Mouse (Mus musculus): ENCODE data around the gene Pcna. TPM values are rescaled to one million over a fixed set of nuclear protein-coding genes. Genes with fewer than 3 reads are reported as not detected.
"Not testable (repeated sequence)": the region's sequence is repeated elsewhere in the genome, so short reads cannot be mapped to it uniquely, and the experiment has no call there.

The Pcna gene
- polyA plus RNA-seq, 1 experiment from 2014 or later, result 339 TPM

GRCm38 (mm10) chr2:132253603-132254002, 489 bp upstream of the Pcna start:
- no peak for ATAC-seq (ENCODE audit: insufficient read depth)

DNA sequence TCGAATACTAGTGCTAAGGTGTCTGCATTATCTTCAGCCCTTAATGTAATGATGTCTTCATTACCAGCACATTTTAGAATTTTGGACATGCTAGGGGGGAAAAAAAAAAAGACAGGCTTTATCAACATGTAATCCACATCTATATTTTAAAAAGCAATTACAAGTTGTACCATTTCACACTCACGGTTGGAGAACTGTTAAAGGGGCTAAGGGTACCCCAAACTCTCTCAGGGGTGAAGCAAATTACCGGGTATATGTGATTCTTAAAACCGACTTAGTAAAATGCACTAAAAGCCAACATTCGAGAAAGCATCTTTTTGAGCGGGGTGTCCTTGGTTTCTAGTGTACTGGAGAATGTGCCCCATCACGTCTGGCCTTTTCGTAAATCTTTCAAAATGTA, 1.2 kb downstream of the Pcna start:
- WGBS, result 4% methylated on average over 8 of the region's 8 CpGs
- H3K36me3 ChIP-seq (ENCODE audit: insufficient read depth), result peaks cover 34% of the 10 kb centered on the region
- H3K9me3 ChIP-seq (ENCODE audit: low read depth, low read length), result no peaks in the 10 kb centered on the region
- H3K27me3 ChIP-seq (ENCODE audit: insufficient read depth, low read length), result no peaks in the 10 kb centered on the region
- ATAC-seq (ENCODE audit: insufficient read depth), result no peak
- H3K27ac ChIP-seq (ENCODE audit: low read depth), result peak overlapping the region; percentile 91
- DNase-seq, result no peak
- peak overlapping the region; percentile 74 for H3K4me2 ChIP-seq
- peak overlapping the region; percentile 67 for H3K4me3 ChIP-seq (ENCODE audit: low read depth, low read length)
- TF ChIP-seq CTCF (IDR thresholded peaks at IDR 0.05; ENCODE audit: low read depth), result no peak
- peak overlapping the region; percentile 81 for H3K9ac ChIP-seq
- H3K4me1 ChIP-seq (ENCODE audit: insufficient read depth), result peaks cover 8% of the 10 kb centered on the region

More at GRCm38 (mm10) chr2:132253603-132254002, 489 bp upstream of the Pcna start:
- WGBS, result under 1% methylated on average over 7 of the region's 7 CpGs
- Histone ChIP-seq H3K4me1 (ENCODE audit: insufficient read depth) (peaks cover 8% of the 10 kb centered on the region), H3K27me3 (ENCODE audit: insufficient read depth, low read length) (no peaks in the 10 kb centered on the region), H3K9ac (peak overlapping the region; percentile 57), H3K36me3 (ENCODE audit: insufficient read depth) (peaks cover 25% of the 10 kb centered on the region), H3K27ac (ENCODE audit: low read depth) (peak overlapping the region; percentile 91), H3K4me3 (ENCODE audit: low read depth, low read length) (peak overlapping the region; percentile 67), H3K9me3 (ENCODE audit: low read depth, low read length) (no peaks in the 10 kb centered on the region), H3K4me2 (peak overlapping the region; percentile 67)
- no peak for TF ChIP-seq CTCF (IDR thresholded peaks at IDR 0.05; ENCODE audit: low read depth)
- peak; percentile 17 for DNase-seq

- peak within 1 kb of the TSS; percentile 58 for H3K4me3 ChIP-seq (ENCODE audit: low read depth, low read length)
- H3K4me2 ChIP-seq, result peak within 1 kb of the TSS; percentile 84
- peaks cover 8% of the 10 kb centered on the region; the same call in 1 of the 2 replicates for H3K4me1 ChIP-seq (ENCODE audit: insufficient read depth)
- no peaks in the 10 kb centered on the region for H3K27me3 ChIP-seq (ENCODE audit: insufficient read depth, low read length)
- peak; percentile 43; the same call in 1 of the 2 replicates for TF ChIP-seq CTCF (IDR thresholded peaks at IDR 0.05; ENCODE audit: low read depth)
- WGBS, result 5% methylated on average over 50 of the region's 50 CpGs
- no peaks in the 10 kb centered on the region for H3K9me3 ChIP-seq (ENCODE audit: low read depth, low read length)
- peaks cover 53% of the 10 kb centered on the region for H3K36me3 ChIP-seq (ENCODE audit: insufficient read depth)
- H3K27ac ChIP-seq (ENCODE audit: low read depth), result peak within 1 kb of the TSS; percentile 90
- ATAC-seq (ENCODE audit: insufficient read depth) (peak; percentile 91), DNase-seq (peak; percentile 99)
- peak within 1 kb of the TSS; percentile 79 for H3K9ac ChIP-seq
These were observed 5.4 kb downstream of the Pcna start, which contains the start of gene Tmem230 for GRCm38 (mm10) chr2:132247539-132248313. Gene Tmem230 (minus strand): TSS chr2:132247807.

DNA sequence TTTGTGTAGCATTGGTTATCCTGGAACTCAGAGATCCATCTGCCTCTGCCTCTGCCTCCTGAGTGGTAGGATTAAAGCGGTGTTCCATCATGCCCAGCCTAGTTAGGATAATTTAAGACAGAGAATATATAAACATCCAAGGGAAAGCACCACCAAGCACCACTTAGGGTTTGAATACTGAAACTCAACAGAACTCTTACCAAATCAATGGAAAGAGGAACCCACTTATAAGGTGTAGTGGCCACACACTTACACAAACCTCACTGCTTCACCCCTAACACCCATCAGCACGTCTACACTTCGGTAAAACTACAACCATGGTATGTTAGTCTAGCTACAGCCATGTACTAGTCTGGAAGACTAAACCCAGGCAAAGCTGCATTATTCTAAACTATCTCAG, 9.7 kb downstream of the Pcna start:
- H3K27me3 ChIP-seq (ENCODE audit: insufficient read depth, low read length), result no peaks in the 10 kb centered on the region
- H3K9me3 ChIP-seq (ENCODE audit: low read depth, low read length), result no peaks in the 10 kb centered on the region
- no peak for TF ChIP-seq CTCF (IDR thresholded peaks at IDR 0.05; ENCODE audit: low read depth)
- no peak overlapping the region for H3K4me3 ChIP-seq (ENCODE audit: low read depth, low read length)
- WGBS, result 92% methylated on average over 3 of the region's 3 CpGs
- no peak overlapping the region for H3K27ac ChIP-seq (ENCODE audit: low read depth)
- H3K4me1 ChIP-seq (ENCODE audit: insufficient read depth), result no peaks in the 10 kb centered on the region
- ATAC-seq (ENCODE audit: insufficient read depth) (no peak), DNase-seq (no peak)
- peaks cover 28% of the 10 kb centered on the region for H3K36me3 ChIP-seq (ENCODE audit: insufficient read depth)
- no peak overlapping the region for H3K4me2 ChIP-seq
- no peak overlapping the region for H3K9ac ChIP-seq

DNA sequence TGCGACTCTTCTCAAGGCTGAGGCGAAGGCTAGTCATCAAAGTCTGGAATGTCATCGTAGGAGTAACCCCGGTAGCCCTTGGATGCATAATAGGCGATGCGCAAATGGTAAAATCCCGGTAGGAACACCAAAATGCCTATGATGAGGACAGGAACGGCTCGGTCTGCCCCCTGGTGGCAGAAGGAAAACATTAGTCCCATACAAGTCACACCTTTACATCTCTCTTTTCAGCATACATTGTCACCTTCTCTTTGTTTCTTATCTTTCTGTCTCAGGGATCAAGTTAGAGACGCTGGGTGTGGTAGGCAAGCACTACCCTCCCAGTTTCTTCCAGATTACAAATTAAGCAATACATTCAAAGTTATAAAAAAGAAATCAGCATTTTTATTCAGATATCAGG, 12.7 kb downstream of the Pcna start:
- H3K4me2 ChIP-seq; H3K4me1 ChIP-seq (ENCODE audit: insufficient read depth); H3K27me3 ChIP-seq (ENCODE audit: insufficient read depth, low read length); H3K9ac ChIP-seq; H3K27ac ChIP-seq (ENCODE audit: low read depth); H3K4me3 ChIP-seq (ENCODE audit: low read depth, low read length); H3K9me3 ChIP-seq (ENCODE audit: low read depth, low read length): not testable (repeated sequence)
- WGBS, result 11% methylated on average over 8 of the region's 10 CpGs
- peaks cover 22% of the 10 kb centered on the region for H3K36me3 ChIP-seq (ENCODE audit: insufficient read depth)
- ATAC-seq (ENCODE audit: insufficient read depth), result peak; percentile 55; the same call in 1 of the 2 replicates
- DNase-seq, result peak; percentile 77
- peak; percentile 67 for TF ChIP-seq CTCF (IDR thresholded peaks at IDR 0.05; ENCODE audit: low read depth)

GRCm38 (mm10) chr2:132239434-132239833, 13.7 kb downstream of the Pcna start:
- peaks cover 17% of the 10 kb centered on the region for H3K36me3 ChIP-seq (ENCODE audit: insufficient read depth)
- H3K4me2 ChIP-seq; DNase-seq; H3K27ac ChIP-seq (ENCODE audit: low read depth); H3K27me3 ChIP-seq (ENCODE audit: insufficient read depth, low read length); H3K4me1 ChIP-seq (ENCODE audit: insufficient read depth); H3K9ac ChIP-seq; H3K4me3 ChIP-seq (ENCODE audit: low read depth, low read length); H3K9me3 ChIP-seq (ENCODE audit: low read depth, low read length); ATAC-seq (ENCODE audit: insufficient read depth): not testable (repeated sequence)
- WGBS, result 83% methylated on average over 3 of the region's 3 CpGs

DNA sequence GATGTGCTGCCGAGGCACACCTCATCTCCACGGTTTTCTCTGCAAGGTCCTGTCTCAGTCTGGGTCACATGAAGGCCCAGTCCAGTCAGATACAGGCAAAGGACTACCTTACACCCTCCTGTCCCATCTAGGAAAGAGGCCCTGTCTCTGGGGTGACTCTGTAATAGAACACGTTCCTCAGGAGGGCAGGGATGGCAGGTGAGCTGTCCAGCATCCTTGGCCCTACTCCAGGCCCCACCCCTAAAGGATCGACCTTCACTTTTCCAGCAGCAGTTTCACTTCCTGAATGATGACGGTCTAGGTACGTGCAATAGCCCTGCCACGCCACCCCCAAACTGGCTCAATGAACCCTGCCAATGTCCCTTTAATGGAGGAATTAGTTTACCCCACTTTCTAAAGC, 17.1 kb downstream of the Pcna start:
- TF ChIP-seq CTCF (IDR thresholded peaks at IDR 0.05; ENCODE audit: low read depth), result no peak
- Histone ChIP-seq H3K9me3 (ENCODE audit: low read depth, low read length) (no peaks in the 10 kb centered on the region), H3K4me2 (no peak overlapping the region), H3K36me3 (ENCODE audit: insufficient read depth) (no peaks in the 10 kb centered on the region), H3K9ac (no peak overlapping the region), H3K27me3 (ENCODE audit: insufficient read depth, low read length) (no peaks in the 10 kb centered on the region), H3K4me3 (ENCODE audit: low read depth, low read length) (no peak overlapping the region), H3K4me1 (ENCODE audit: insufficient read depth) (no peaks in the 10 kb centered on the region), H3K27ac (ENCODE audit: low read depth) (no peak overlapping the region)
- ATAC-seq (ENCODE audit: insufficient read depth) (no peak), DNase-seq (no peak)
- WGBS, result 58% methylated on average over 7 of the region's 7 CpGs

All from lung, embryonic 14.5 days (tissue).